Mouse (Mus musculus): ENCODE data around the gene Irf2bpl. TPM values are rescaled to one million over a fixed set of nuclear protein-coding genes. Genes with fewer than 3 reads are reported as not detected.

The Irf2bpl gene
- polyA plus RNA-seq, 1 experiment from 2014 or later, result 53.9 TPM

Other genes starting within 250 kb of the Irf2bpl start
- gene Vash1, start 206.1 kb downstream of the Irf2bpl start, polyA plus RNA-seq (2016; fragmentation: Nextera tagmentation; extraction: Ambion mirVana), result 18.8 and 19.3 TPM in 2 replicates
- 12.9 and 13.9 TPM in 2 replicates for gene Angel1, start 158.3 kb downstream of the Irf2bpl start, polyA plus RNA-seq (2016; fragmentation: Nextera tagmentation; extraction: Ambion mirVana)
- gene Lrrc74a, start 150.4 kb downstream of the Irf2bpl start, polyA plus RNA-seq (2016; fragmentation: Nextera tagmentation; extraction: Ambion mirVana), result not detected in 2 replicates
- 29.2 and 31.9 TPM in 2 replicates for gene Cipc, start 62.2 kb upstream of the Irf2bpl start, polyA plus RNA-seq (2016; fragmentation: Nextera tagmentation; extraction: Ambion mirVana)
- gene Zdhhc22, start 105.6 kb upstream of the Irf2bpl start, polyA plus RNA-seq (2016; fragmentation: Nextera tagmentation; extraction: Ambion mirVana), result 3.2 and 3.9 TPM in 2 replicates
- 0.26 and 0.76 TPM in 2 replicates for gene Tmem63c, start 136.5 kb upstream of the Irf2bpl start, polyA plus RNA-seq (2016; fragmentation: Nextera tagmentation; extraction: Ambion mirVana)
- 0.39 and 0.42 TPM in 2 replicates for gene Ngb, start 217.7 kb upstream of the Irf2bpl start, polyA plus RNA-seq (2016; fragmentation: Nextera tagmentation; extraction: Ambion mirVana)

Measured in embryonic facial prominence, embryonic 12.5 days (tissue).